Mouse (Mus musculus) spleen, adult 2 months (tissue): Measurements from ENCODE around the gene Kynu.

Source experiments
- CTCF ChIP-seq: fragments of 200-500 bp; IDR thresholded peaks from 2 replicates; pipeline ENCODE4 v1.5.1; 2011; ENCODE audit warnings: mild to moderate bottlenecking, inconsistent platforms; ENCODE audit not compliant: insufficient read depth, insufficient read length, insufficient replicate concordance; ENCODE audit errors: extremely low read depth
- POLR2A ChIP-seq: fragments of 200-500 bp; IDR thresholded peaks from 2 replicates; pipeline ENCODE4 v1.6.1; 2011; ENCODE audit warnings: low read depth, low read length, inconsistent platforms

DNA sequence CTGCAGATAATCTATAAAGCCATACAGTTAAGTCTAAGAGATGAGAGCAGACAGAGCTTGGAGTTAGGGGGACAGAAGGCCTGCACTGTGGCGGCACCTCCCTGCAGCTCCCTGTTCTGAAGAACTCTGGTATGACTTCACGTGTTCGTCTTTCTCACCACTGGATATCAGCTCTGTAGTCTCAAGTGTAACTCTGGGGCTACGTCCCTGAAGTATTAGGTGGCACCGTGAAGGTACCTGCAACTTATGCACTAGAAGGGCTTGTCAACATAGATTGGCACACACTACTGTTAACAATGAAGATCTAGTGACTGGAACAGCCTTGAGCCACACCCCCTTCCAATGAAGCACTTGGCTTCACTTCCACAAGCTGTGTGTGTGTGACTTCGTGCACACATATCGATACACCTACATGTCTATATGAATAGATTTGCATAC, 168.0 kb downstream of the Kynu start:
- TF ChIP-seq POLR2A (no peak), CTCF (no peak)
